Mouse (Mus musculus): Measurements from ENCODE around the gene Syngr2.
"Not testable (repeated sequence)": the region's sequence is repeated elsewhere in the genome, so short reads cannot be mapped to it uniquely, and the experiment has no call there.

Syngr2 gene

DNA sequence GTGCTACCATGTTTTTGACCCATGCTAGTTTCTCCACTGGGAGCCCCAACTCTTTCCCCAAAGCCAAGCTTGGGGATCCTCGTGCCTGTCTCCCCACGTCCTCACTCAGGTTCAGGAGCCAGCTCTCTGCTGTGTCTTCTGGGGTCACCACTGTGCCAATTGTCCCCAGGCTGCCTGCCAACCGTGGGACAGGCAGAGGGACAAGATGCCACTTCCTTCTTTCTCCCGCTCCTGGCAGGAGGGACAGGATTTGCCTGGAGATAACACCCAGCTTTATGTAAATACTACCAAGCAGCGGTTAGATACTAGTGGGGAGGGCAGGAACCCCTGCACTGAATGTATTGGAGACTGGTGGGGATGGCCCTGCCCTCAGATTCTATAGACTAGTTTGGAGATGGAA, 4.4 kb downstream of the Syngr2 start:
- no peak for DNase-seq

DNA sequence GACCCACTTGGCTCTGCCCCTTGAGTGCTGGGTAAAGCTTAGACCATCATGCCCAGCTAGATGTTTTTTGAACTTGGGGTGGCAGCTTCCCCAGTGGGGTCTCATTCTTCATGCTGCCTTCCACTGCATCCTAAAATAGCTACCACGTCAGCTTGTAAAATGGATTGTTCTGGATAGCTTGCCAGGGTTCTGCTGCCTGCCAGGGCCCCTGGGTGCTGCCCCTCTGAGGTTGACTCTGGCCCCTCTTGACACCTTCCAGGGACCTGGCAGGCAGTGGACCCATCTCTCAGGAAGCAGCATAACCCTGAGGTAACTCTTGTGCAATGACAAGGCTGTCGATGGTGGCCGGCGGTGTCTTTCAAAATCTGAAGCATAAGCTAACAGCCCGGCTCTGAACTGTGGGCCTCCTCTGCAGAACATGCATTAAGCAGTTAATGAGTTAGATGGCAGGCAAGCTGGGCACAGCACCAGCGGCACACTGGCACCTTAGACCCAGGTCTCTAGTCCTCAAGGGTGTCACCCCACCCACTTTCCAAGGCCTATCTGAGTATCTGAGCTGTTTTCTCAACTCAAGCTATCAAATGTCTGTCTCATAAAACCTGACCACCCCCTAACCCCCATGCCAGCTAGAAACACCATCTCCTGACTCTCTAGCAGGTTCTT, 5.4 kb downstream of the Syngr2 start:
- no peak for DNase-seq

GRCm38 (mm10) chr11:117815850-117816249, 6.4 kb downstream of the Syngr2 start:
- not testable (repeated sequence) for DNase-seq

DNA sequence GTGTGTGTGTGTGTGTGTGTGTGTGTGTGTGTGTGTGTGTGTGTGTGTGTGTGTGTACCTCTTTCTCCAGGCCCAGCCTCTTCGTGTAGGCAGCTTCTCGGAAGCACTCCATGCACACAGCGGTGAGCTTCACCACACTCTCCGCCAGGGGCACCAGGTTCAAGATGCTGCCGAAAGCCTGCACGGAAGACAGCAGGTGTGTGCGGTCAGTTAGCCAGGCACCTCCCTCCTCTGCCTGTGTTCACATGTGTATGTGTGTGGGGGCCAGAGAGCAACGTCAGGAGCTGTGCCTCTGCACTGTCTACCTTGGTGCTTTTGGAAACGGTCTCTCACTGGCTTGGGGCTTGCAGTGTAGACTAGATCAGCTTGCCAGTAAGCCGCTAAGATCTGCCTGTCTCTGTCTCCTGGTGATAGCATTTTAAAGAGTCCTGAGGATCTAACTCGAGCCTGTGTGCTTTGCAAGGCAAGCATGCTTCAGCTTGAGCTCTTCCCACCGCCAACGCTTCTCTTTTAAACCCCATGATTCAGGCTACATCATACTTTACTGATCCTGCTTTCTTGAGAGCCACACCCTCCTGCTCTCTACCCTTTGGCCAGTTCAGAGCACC, 7.0 kb downstream of the Syngr2 start:
- DNase-seq: no peak

DNA sequence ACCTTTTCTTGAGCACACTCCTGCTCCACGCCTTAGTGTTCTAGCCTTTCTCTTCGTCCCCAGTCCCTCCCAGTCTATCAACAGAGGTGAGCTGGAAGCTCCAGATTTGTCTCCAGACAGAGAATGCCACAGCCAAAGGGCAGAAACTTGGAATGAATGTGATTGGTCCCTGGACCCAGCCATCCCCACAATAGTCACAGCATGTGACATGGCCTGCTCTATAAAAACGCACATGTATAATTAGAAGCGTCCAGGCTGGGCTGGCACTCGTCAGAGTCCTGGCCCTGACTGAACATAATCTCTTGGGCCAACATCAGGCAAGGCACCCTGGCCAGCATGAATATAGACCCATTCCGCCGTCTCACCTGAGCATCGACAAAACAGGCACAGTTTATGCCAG, 9.6 kb downstream of the Syngr2 start:
- DNase-seq: no peak

- DNase-seq: no peak
Observed at GRCm38 (mm10) chr11:117820173-117820572, 10.7 kb downstream of the Syngr2 start.

DNA sequence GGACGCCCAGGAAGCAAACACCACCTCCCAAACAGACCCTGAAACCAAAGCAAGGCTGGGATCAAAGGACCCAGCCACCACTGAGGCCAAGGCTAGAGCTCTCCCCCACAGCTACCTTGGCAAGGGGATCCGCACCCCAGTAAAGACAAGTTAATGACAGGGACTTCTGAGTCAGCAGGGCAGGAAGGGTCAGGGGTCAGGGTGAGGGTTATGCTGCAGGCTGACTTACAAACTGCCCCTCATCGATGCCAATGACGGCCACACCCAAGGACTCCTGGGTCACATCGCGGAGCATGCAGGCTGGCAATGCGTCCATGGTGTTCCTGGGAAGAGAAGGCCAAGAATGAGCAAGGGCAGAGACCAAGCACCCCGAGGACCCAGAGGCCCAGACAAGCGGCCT, 12.4 kb downstream of the Syngr2 start:
- no peak for DNase-seq

GRCm38 (mm10) chr11:117822728-117823241, 13.3 kb downstream of the Syngr2 start:
- DNase-seq: no peak

DNA sequence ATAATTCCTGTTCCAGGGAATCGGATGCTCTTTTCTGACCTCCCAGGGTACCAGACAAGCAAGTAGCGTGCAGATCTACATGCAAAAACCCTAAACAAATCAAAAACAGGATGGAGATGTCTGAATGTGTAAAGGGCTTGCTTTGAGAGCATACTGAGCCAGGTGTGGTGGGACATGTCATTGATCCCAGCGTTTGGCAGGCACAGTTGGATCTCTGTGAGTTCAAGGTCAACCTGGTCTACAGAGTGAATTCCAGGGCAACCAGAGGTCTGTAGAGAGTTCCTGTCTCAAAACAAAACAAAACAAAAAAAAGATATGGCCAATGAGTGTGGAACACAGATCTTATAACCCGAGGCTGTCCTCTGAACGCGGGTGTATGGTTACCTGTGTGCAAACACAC, 13.9 kb downstream of the Syngr2 start:
- DNase-seq: no peak

- DNase-seq: peak; percentile 86
Observed at GRCm38 (mm10) chr11:117824060-117824969, 14.8 kb downstream of the Syngr2 start.

- peak; percentile 89 for DNase-seq
Observed at GRCm38 (mm10) chr11:117825333-117826101, 16.0 kb downstream of the Syngr2 start, which contains the start of the genes Afmid and Tk1. Gene Afmid, plus strand, starts transcription at chr11:117825924. Gene Tk1, minus strand, starts transcription at chr11:117826092.

DNA sequence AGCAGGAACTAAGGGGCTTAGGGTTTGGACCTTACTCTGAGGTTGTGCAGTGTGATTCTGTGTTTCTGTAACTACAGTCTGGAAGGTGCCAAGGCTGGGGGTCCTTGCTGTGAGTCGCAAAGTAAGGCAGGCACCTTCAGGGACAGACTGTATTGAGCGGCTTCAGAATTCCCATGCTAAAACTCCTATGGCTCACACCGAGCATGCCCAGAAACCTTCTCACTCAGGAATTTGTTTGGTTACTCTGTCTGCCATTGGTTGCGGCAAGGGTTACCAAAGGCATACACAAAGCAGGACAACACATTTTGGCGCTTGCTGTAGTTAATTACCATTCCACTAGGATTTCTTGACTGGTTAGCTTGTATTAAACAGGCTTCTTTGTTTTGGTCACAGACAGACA, 16.7 kb downstream of the Syngr2 start:
- DNase-seq: peak; percentile 17

GRCm38 (mm10) chr11:117826916-117827315, 17.4 kb downstream of the Syngr2 start:
- no peak for DNase-seq

- DNase-seq: no peak
Observed at GRCm38 (mm10) chr11:117827386-117827785, 17.9 kb downstream of the Syngr2 start.

DNA sequence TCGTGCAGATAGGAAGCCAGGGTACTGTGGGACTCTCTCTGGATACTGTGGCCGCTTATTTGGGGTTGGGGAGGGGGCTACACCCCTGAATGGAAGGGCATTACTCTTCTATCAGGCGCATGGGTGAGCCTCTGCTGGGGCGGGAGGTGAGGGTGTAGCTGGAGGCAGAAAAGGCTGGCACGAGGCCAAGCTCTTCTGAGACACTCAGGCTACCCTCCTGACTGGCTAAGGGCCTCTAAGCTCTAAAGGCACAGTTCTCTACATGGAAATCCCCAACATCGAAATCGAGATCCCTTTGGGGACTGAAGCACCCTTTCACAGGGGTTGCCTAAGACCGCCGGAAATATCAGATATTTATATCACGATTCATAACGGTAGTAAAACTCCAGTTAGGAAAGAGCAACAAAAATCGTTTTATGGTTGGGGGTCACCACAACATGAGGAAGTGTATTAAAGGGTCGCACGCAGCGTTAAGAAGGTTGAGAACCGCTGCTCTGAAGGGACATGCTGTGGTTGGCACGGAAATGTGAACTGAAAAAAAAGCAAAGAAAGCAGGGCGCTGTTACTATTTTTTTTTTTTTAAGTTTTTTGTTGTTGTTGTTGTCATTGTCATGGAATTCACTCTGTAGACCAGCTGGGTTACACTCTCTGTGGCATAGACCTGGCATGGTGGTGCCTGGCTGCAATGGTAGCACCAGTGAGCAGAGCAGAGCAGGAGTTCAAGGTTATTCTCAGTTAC, 18.9 kb downstream of the Syngr2 start:
- DNase-seq: peak; percentile 59

GRCm38 (mm10) chr11:117828888-117829604, 19.6 kb downstream of the Syngr2 start:
- peak; percentile 70 for DNase-seq

DNA sequence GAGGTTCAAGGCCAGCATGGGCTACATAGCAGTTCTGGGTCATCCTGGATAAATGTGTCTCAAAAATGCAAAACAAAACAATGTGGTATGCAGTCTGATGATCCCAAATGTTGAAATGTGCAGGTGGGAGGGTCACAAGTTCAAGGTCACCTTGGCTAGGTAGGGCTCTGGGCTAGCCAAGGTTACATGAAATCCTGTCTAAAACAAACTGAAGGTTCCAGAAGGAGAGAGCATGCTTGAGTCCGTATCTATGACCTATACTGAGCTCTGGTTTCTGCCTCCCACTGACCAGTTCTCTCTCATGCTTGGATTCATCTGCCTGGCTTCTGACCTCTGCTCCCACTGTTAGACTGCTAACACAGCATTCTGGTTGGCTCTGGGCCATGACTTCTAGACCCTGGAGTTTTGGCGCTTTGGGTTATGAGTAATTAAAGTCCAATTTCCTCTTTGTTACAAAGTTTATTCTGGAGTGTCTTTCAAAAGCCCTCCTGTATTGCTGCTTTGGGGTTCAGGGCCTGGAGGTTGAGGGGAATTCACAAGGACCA, 20.3 kb downstream of the Syngr2 start:
- peak; percentile 21 for DNase-seq

- peak; percentile 40 for DNase-seq
Observed at GRCm38 (mm10) chr11:117830401-117830800, 20.9 kb downstream of the Syngr2 start.

DNA sequence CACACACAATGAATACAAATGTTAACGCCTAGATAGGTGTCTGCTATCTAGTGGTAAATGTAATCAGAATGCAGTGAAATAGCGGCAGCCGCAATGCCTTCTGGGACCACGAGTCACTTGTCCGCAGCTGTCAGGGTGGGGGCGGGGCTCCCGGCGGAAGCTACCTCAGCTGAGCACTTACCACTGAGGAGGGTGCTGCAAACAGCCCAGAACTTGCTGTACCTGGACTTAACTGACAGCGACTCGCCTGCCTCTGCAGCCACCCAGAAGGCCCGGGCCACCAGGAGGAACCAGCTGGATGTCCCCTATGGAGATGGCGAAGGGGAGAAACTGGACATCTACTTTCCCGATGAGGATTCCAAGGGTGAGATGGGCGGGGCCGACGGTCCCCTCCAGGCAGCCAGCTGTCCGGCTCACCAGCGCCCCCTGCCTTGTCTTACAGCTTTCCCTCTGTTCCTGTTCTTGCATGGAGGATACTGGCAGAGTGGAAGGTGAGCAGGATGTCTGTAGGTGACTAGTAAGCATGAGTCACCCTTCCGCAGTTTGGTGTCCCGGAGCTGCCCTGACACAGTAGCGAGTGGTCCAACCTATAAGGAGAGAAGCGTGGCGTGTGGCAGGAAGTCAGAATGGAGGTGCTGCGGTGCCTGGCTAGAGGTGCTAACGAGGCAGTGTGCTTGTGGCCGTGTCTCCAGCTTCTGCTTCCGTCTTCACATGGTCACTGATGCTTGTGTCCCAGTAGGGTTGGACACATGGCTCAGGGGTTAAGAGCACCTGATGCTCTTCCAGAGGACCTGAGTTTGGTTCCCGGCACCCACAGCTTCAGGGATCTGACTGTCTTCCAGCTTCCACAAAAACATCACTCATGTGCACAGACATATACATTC, 22.9 kb downstream of the Syngr2 start:
- peak; percentile 96 for DNase-seq

DNA sequence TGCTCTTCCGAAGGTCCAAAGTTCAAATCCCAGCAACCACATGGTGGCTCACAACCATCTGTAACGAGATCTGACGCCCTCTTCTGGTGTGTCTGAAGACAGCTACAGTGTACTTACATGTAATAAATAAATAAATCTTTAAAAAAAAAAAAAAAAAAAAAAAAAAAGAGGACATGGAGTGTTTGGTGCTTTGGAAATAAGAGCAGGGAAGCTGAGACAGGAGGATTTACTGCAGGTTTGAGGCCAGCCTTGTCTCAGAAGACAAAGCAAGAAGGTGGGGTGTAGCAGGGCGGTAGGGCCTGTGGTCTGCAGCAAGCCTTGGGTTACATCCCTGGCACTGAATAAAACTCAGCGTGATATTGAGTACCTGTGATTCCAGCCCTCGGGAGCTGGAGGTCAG, 24.0 kb downstream of the Syngr2 start:
- not testable (repeated sequence) for DNase-seq
